Mouse (Mus musculus): Measurements from ENCODE around the gene Arpp21. TPM values are rescaled to one million over a fixed set of nuclear protein-coding genes. Genes with fewer than 3 reads are reported as not detected.

Arpp21 gene
- total RNA-seq, 2 experiments from 2014 or later, result 1.4 TPM

DNA sequence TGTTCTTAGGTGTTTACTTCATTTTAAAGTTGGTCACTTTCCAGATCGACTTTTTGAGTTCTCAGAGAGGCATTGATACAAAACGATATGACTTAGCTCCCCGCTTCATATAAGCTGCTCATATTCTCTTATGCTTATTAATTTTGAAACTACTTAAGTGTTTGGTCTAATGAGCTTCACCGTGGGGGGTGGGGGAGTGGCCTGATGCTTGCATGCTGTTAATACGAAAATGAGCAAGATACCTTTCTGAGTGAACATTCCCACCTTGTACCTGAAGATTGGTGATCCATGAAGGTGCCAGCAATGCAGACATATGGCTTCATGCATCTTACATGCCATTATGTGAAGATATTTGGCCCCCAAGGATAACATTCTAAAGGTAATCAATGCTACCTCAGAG, 4.4 kb downstream of the Arpp21 start:
- DNase-seq, result no peak

DNA sequence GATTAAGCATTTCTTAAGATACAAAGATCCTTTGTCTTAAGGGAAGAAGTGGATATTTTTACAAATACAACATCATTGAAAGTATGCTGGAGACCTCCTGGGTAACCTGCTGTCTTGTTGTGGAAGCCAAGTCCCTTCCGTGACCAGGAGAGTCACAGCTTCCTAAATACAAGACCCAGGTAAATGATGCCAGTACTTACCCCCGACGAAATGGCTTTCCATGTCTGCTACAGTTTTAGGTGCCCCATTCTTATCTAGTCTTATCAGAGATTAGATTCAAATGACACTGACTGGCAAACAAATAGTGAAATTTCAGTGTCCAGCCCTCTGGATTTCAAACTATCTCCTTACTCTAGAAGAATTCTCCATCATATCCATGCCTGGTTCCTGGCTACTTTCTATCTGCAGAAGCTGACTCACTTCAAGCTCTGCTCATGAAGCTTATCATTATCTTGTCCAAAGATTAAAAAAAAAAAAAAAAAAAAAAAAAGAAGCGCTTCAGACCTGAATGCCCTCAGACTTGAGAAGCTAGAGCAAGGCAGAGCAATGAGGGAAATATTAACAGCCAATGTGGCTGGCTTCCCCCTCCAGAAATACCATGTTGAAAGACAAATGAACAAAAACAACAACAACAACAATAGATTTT, 4.9 kb downstream of the Arpp21 start:
- no peak for DNase-seq

DNA sequence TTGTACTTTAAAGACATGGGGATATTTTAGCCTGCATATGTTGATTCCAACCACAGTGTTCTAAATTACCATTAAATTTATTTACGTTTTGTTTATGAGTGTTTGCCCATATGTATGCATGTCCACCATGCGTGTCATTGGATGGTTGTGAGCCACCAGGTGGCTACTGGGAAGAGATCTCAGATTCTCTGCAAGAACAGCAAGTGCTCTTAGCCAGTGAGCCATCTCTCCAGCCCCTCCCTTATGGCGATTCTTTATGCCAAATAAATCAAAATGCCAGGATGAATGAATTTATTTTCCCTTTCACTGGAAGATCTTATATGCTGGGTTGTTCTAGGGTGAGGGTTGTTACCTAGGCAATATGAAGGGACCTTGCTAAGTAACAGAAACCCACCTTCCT, 7.3 kb downstream of the Arpp21 start:
- no peak for DNase-seq

DNA sequence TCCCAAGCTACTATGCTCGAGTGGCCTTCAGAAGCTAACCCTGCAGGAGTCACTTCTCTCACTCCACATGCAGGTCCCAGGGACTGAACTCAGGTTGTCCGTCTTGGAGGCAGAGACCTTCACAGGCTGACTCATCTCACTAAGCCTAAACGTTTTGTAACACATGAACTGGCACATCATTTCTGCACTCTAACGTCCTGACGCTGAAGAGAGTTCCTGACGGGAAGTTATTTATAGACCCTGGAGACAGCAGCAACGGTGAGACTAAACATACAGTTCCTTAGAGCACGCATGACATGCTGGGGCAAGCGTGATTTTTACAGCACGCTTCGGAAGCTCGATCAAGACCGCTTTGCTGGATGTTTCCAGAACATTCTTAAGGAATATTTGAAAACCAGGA, 8.6 kb downstream of the Arpp21 start:
- peak; percentile 13 to 35 for DNase-seq

DNA sequence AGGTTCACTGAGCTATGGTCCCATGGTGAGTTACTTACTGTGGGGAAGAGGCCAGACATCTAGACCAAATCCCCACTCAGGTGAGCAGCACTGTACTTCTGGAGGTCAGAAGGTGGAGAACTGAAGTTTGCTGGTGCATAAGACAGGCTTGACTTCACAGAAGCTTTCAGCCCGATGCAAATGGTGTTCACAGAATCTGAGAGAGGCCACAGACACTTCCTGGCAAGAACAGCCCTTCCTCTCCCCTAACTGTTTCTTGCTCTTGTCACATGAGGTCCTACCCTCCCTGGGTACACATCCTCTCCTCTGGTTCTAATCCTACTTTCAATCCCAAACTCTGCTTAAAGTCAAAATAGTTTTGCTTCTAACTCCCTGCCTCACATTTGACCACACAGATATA, 9.2 kb downstream of the Arpp21 start:
- no peak for DNase-seq

DNA sequence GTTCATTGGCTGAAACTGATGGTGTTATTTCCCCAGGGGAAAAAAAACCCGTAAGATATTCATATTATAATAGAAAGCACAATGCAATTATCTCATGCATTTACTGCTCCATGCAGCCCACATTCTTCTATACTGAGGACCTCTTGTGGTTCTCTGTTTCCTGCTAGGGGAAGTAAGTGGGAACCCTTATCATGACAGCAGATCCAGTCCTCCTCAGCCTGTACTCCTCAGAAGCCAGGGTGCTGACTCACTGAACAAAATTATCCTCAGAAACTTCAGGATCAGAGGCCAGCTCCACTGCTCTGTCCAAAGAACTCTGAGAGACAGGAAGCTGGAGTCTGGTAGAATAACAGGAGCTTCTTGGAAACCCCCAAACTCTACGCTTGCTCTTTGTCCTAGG, 10.7 kb downstream of the Arpp21 start:
- no peak for DNase-seq

DNA sequence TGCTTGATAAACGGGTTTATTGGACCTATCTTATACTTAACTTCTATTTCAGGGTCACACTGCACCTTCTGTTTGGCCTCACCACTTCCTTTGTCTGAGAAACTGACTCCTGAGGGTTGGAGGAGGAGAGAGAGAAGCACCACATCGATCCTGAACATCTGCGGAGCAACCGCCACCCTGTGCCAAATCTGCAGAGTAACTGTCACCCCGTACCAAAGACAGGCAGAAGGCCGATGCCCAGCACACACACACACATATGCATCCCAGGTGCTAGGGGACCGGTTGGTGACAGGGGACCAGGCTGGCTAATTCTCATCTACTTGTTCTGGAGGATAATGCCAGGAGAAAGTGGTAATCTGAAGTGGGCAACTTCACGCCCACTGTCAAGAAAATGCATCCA, 16.4 kb downstream of the Arpp21 start:
- no peak for DNase-seq

DNA sequence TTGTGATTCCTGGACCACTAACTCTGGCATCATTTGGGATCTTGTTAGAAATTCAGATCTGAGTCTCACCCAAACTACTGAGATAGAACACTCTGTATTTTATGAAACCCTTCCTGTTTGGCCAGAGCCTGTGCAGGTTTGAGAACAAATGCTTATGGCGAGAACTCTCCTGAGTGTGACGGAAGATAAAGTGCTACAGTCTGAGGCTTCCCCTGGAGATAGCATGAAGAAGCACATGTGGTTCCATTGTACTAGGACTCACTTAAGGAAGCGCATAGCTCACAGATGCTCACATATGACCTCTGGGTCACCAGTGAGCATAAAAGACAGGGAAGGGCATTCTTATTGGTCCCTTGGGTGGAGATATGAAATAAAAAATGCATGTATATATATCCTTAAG, 17.5 kb downstream of the Arpp21 start:
- no peak for DNase-seq

DNA sequence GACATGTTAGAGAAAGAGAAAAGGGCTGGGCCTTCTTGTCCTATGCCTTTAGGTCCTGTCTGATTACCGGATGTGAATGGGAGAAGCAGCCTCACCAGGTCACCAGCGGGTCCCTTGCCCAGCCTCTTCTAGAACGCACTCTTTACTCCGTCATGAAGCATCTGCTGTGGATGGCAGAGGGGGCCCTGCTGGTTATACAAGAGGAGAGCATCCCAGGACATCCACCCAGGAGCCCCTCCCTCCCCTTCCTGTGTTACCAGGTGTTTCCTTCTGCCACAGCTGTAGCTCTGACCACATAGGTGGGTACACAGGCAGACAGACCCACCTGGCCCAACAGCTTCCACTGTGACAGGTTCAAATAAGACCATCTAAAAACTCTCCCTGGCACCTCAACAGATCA, 18.6 kb downstream of the Arpp21 start:
- DNase-seq, result no peak

DNA sequence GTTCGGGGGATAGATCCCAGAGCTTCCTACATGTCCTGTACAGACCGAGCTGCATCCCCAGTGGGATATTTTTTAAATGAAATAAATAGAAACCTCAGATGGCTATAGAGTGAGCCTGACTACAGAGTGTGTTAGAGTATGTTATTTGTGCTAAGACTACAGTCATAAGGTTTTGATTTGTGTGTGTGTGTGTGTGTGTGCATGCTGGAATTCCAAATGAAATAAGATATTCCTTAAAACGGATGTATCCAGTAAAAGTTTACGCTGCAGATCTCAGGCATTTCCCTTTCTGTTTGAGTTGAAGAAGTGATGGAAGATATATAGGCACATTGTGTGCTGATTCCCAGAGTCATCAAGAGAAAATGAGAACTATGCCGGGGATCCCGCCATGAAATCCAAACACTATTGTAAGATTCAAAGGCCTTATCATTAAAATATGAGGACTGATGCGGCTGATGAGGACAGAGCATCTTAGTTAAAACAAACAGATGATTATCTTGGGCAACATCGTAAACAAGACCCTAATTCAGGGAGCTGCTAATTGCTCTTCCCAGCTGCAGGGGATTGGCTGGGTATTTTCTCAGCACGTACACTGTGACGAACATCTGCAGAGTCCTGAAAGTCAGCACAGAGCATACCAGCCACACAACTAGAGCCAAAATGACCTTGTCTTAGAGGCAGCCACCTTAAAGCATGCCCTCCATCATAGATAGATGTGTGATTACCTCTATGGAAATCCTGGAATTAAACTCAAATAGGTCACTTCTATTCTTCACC, 20.5 kb downstream of the Arpp21 start:
- DNase-seq, result no peak

DNA sequence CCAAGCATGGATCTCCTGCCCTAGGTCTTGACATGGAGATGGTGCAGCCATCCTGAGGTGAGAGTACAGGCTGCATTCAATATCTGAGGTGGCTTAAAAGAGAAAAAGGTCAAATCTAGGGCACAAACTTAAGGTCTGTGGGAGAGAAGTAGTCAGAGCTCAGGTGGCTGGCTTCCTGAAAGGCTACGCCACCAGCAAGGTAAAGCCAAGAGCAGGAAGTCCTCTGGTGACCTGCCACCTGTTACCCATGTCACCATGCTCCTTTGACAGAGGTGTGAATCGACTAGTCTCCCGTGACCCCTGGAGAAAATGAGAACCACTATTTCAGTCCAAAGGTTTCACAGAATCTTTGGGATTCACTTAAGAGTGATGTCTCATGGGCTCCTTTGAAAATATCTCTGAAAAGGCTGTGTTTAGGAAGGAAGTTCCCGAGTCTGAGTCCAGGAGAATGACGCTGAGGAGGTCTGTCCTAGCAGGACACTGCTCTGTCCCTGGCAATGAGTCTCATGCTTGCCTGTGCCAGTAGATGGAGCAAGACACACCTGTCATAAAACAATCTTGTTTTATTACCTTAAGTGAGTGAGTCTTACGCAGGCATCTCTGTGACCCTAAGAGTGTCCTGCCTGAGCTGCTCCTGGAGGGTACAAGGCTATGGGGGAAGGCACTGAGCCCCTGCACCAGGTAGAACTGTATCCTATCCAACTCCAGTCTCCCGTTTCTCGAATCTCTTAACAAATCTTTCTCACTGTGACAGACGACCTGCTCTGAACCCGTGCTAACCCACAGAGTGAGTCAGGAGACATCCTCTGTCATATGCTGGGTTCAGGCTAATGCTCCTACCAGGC, 22.1 kb downstream of the Arpp21 start:
- DNase-seq, result peak in 1 of 2 experiments; percentile 4

DNA sequence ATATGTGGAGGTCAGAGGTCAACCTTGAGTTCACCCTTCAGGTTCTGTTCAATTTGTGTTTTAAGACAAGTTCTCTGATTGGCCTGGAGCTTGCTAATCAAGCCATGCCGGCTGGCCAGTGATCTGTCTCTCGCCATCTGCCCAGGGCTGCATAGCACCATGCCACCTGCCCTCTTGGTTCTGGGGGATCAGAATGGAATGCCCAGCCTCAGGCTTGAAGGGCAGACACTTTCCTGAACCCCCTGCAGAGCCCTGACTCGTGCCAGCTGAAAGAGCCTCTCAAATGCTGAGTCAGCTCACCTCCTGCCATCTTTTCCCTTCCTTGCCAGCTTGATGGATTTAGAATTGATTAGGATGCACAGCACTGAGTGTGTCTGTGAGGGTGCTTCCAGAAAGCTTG, 25.9 kb downstream of the Arpp21 start:
- DNase-seq, result no peak

DNA sequence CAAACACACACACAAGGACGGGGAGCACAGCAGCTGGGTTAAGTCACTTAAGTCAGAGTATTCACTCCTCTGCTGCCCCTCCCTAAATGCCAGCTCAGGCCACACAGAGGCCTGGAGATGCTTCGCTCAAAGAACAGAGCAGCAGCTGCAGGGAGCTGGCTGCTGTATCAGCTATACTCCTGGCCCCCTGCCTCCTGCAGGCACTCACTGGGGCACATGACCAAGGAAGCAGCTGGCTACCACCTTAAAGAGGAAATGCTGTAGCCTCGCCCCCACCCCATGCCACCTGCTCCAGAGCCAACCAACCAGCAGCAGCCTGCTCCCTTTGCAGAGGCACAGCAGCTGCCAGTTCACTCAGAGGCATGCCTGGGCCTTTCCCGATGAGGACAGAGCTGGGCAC, 28.0 kb downstream of the Arpp21 start:
- DNase-seq, result peak; percentile 8 to 18

DNA sequence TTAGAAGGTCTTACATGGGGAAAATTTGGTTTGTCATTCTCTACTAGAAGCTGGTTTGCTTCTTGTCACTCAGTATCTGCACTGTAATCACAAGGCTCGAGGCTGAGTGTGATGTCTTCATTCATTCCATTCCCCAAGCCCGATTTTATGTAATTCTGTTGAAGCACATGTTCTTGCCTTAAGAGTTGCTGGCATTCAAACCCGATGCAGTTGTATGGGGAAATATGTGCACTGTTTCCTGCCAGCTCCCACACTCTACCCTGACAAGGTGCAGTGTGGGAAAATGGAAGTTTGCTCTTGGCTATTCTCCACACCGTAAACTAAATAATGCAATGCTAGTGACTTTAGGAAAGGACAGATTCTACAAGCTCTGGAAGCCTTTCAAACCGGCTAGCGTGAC, 37.4 kb downstream of the Arpp21 start:
- DNase-seq, result no peak

DNA sequence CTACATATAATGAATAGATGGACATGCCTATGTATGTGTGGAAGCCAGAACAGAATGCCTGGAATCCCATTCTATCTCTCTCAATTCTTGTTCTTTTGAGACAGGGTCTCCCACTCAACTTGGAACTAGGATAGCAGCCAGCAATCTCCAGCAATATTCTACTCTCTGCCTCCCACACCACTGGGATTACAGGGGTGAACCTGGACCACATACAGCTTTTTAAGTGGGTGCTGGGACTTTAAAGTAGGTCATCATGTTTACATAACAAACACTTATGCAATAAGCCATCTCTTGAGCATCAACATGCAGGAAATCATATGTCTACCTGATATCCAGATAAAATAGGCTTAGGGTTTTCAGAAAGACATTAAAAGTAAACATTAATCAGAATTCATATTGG, 41.7 kb downstream of the Arpp21 start:
- no peak for DNase-seq

DNA sequence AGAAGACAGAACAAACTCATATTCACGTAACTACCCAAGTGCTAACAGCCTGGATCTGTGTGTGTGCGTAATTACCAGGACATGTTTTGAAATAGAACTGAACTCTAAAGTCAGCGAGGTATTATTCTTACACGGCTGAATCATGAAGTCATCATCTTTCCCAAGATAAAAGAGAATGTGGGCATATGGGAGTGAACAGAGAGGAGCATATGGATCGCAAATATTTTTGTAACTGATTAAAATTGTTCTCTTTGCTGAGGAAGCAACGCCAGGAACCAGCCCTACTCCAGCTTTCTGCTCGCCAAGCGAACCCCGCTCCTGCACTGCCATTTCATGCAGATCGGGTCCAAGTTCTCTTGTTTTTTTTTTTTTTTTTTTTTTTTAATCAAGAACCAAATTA, 46.3 kb downstream of the Arpp21 start:
- DNase-seq, result no peak

DNA sequence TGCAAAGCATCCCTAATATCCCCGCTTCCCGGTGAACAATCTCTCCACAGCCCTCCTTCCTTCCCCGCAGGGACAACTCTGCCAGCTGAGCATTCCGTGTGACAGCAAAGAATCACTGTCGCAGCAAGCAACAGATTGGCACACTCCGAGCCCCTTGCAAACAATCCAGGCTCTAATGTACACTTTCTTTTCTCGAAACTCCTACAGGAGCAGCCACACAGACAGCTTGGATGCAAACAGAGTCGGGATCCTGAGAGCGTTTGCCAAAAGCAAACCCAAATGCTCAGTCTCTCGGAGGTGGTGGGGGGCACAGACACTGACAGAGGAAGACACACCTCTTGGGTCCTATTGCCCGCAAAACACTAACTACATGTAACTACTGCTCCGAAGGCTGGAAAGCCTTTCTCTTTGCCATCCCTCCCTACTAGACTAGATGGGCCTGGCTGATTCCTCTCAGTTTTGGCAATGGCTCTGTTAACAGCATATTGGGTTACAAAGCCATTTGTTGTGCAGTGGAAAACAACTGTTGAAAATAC, 47.3 kb downstream of the Arpp21 start:
- DNase-seq, result no peak

DNA sequence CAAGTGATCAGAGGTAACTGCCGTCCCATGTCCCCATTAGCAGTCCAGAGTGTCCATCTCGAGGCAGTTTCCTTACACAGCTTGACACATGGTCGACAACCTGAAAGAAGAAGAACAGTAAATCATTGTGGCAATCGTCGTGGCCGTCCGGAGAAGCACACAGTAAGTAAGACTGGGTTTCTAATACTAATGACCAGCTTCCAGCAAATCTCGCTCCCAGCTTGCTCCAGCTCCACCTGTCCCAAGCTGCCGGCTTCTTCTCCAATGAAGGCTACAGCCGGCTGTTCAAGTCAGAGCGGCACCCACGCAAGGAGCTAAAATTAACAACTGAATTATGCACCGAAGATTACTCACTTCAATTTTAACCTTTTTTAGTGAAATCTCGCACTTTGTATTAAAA, 48.1 kb downstream of the Arpp21 start:
- DNase-seq, result no peak

DNA sequence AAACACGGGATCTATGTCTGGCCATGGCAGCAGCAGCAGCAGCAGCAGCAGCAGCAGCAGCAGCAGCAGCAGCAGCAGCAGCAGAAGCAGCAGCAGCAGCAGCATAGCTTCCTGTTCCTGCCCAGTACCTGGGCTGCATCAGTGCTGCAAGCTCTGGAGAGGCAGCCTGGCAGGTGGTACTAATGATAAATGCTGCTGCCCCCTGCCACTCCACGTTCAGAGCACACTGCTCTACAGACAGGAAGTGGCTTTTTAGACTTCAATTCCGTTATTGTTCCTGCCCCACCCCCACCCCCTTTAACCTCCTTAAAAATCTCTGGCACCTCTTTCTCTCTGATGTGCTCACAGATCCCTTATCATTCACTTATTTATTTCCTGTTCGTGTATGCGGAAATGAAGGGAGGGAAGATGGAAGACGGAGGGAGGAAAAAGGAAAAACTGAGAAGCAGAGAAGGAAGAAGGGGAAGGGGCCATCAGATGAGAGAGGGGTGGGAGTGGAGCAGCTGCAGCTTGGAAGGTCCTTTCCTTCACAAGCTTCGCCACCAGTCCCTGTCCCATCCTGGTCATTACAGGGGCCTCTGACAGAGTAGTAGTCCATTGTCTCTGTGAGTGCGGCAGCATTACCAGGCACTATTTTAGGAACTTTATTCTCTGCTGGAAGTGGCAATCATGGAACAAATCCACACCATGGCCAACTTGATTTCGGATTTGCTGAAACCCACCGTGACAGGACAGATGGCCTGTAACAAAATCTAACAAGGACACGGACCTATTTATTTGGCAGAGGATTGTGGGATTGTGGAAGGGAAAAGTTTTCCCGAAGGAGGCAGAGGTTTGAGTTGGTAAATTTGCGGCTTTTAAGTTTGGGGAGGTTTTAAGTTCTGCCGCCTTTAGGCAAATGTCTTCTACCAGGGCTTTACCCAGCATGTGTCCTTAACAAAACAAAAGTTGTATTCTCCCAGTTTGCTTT, 49.1 kb downstream of the Arpp21 start:
- DNase-seq, result no peak

DNA sequence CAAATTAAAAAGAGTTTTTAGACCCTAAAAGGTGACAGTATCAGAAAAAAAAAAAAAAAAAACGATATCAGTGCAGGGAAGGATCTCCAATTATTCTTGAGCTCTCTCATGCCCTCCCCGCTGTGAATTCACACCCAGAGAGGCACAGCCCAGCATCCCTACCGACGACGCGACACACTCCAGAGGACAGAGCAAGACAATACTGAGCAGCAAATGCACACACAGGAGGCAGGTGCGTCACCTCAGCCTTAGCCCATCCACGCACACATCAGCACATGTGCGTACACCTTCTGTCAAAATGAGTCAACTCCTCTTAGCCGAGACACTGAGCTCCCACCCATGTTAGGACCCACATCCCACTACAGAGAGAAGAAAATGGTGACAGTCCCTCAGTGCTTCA, 50.0 kb downstream of the Arpp21 start:
- DNase-seq, result no peak

DNA sequence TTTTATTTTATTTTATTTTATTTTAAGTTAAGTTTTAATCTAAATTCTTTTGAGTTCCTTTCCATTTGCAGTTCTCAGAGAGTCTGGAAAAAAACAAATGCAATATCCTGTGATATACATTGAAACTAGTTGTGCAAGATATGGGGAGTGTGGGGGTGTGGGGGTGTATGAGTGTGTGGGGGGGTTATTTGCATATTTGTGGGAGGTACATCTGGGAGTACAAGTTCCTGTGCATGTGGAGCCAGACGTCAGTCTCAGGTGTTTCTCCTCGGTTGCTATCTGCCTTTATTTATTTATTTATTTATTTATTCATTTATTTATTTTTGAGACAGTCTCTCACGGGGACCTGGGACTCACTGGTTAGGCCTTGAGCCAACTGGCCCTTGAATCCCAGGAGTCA, 53.0 kb downstream of the Arpp21 start:
- no peak for DNase-seq

DNA sequence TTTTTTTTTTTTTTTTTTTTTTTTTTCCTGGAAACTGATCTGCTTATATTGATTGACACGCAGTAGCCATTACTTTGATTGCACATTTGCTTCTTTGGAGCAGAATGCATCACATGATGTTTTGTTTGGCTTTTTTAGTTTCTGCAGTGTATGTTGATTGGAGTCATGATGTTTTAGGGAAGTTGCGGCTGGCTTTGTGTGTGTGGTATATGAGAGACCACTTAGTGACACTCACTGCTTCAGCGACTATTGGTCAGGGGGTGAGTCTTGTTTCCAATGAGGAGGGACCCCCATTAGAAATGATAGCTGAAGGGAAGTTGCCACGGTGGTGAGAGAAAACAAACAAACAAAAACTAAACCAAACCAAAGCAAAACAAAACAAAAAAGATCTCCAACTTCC, 55.7 kb downstream of the Arpp21 start:
- no peak for DNase-seq
